Mouse (Mus musculus) mammary gland, adult 2 months (tissue): Measurements from ENCODE around the gene Sms. TPM values are rescaled to one million over a fixed set of nuclear protein-coding genes. Genes with fewer than 3 reads are reported as not detected.

Experiments used
- polyA plus RNA-seq: library from polyadenylated mRNA; depleted of rRNA; stranded (reverse); fragments of >200 nt; gene quantifications from 2 replicates; pipeline ENCODE4 v1.2.3, GENCODE M21; 2012; ENCODE audit warnings: low replicate concordance; rRNA removed

Gene Sms
- polyA plus RNA-seq, result 11.3 and 11.7 TPM in 2 replicates

DNA sequence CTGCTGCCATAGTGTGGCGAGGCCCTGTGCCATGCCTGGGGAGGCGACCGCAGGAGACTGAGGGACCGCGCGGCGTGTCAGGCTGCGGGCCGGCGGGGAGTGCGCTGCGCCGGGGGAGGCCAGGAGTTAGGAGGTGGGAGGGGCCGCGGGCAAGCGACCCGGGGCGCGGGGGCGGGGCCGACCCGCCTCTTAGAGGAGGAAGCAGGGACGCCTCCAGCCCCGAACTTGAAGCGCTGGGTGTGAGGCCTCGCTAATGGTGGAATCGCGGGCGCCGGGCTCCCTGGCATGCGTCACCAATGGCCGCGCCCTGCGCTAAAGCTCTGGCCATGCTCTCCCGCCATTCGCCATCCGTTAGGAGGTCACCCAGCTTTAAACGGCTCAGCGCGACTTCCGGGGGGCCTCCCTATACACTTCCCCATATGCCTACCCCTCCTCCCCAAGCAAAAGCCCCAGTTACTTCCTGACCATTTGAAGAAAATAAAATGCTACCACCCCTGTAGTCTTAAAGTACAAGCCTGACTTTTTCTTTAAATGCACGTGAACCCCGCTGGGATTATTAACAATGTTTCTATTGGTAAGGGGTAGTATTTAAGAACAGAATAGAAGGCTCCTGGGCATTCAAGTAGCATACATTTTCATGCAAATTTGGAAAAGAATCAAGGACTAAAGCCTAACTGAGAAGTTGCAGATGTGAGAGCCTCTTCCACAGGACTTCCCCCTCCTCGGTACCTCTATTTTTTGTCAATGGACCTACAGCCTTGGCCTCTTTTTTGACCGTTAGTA lies at the start of gene Sms:
Sms (minus strand) TSS at position 344 of the 783 bp plus-strand sequence.

GRCm38 (mm10) chrX:157415212-157415611 lies 76.9 kb downstream of the Sms start, which contains the start of gene Phex:
Phex (minus strand) TSS chrX:157415312.

Other genes starting within 250 kb of the Sms start
- 0.03 TPM in 1 of 2 replicates, not detected in the other for gene Phex, start 77.0 kb downstream of the Sms start, polyA plus RNA-seq
- 0.07 TPM in 1 of 2 replicates, not detected in the other for gene Yy2, start 76.7 kb upstream of the Sms start, polyA plus RNA-seq
- gene Mbtps2, start 106.4 kb upstream of the Sms start, polyA plus RNA-seq, result 6.6 and 12.9 TPM in 2 replicates
- gene Smpx, start 206.6 kb upstream of the Sms start, polyA plus RNA-seq, result 36.6 TPM in 1 of 2 replicates, not detected in the other